24 mouse cellular contexts compared by ENCODE assay signal in the genomic region with DNA sequence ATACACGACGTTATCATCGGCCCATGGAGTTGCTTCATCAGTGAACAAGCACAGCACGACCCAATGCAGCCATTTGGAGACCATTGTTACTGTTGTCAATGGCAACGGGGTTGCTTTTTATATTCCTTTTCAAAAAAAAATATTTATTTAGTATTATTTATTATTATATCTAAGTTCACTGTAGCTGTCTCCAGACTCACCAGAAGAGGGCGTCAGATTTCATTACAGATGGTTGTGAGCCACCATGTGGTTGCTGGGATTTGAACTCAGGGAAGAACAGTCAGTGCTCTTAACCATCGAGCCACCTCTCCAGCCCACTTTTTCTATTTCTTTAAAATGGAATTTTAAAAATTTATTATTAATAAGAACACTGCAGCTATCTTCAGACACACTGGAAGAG. TPM values are rescaled to one million over a fixed set of nuclear protein-coding genes. Genes with fewer than 3 reads are reported as not detected.
DNase-seq lines count a peak whose midpoint lies in the region; ATAC-seq and TF ChIP-seq lines count a peak whose summit lies in the region.
"Had no signal": no experiment of that assay in that cellular context is flagged by ENCODE, and none has a peak within 500 bp of the region (broad histone marks: within the 10 kb centered on the region; RNA-seq: fewer than 3 reads in every experiment).

No protein-coding gene starts in this region.

- H3K4me1 ChIP-seq in heart, postnatal 0 days (ENCODE audit: control insufficient read depth, insufficient read depth), result 0 out of 2 replicates have a peak, but pooled peaks cover 8% of the 10 kb centered on the region
- peaks cover 5% of the 10 kb centered on the region; the same call in 1 of the 2 replicates for H3K4me1 ChIP-seq in midbrain, postnatal 0 days (ENCODE audit: insufficient read depth, low read length)
- peaks cover 8% of the 10 kb centered on the region for H3K4me1 ChIP-seq in midbrain, embryonic 10.5 days

- DNase-seq in heart, postnatal 0 days (ENCODE audit: low spot score), result no peak
- DNase-seq in heart, adult 9 months (ENCODE audit: low spot score in 2 of 2), result no peak
- DNase-seq in left cerebral cortex, adult 2 months (ENCODE audit: extremely low spot score in 1 of 2, low spot score in 2 of 2), result no peak
- no peak for DNase-seq in left cerebral cortex, adult 18-20 months (ENCODE audit: low spot score in 2 of 2)
- no peak for DNase-seq in midbrain, postnatal 0 days (ENCODE audit: low spot score)
- DNase-seq in midbrain, embryonic 10.5 days (ENCODE audit: low spot score), result no peak
- no peak for DNase-seq in layer of hippocampus, postnatal 14 days (ENCODE audit: low spot score in 2 of 2)
- DNase-seq: adrenal gland, postnatal 10 days; cerebellum, adult 11 months; cerebellum, adult 8-10 months; cerebellum, postnatal 14 days; embryo, embryonic 11 days; gastrocnemius, postnatal 36 days; heart, postnatal 10 days; heart, postnatal 4 days had no signal

- intact Hi-C loops in left cerebral cortex, adult 2 months (cut with DNase I), result no loop called here

- no peak overlapping the region for H3K4me3 ChIP-seq in heart, postnatal 0 days (ENCODE audit: low read depth, low read length)
- no peak overlapping the region for H3K4me3 ChIP-seq in left cerebral cortex, adult 2 months
- H3K4me3 ChIP-seq in midbrain, postnatal 0 days (ENCODE audit: low read depth, low read length), result no peak overlapping the region
- H3K4me3 ChIP-seq in midbrain, embryonic 10.5 days, result no peak overlapping the region
- H3K4me3 ChIP-seq: embryonic facial prominence, embryonic 15.5 days; erythroblast, embryonic 14.5 days; forebrain, embryonic 10.5 days; heart, embryonic 13.5 days; hindbrain, embryonic 12.5 days had no signal

- 0 out of 2 replicates have a peak, but pooled peaks have one; percentile 5 for TF ChIP-seq CTCF in heart, postnatal 0 days (IDR thresholded peaks at IDR 0.05; ENCODE audit: low read depth)
- peak; percentile 6; the same call in 1 of the 2 replicates for TF ChIP-seq CTCF in left cerebral cortex, adult 2 months (IDR thresholded peaks at IDR 0.05)
- 0 out of 2 replicates have a peak, but pooled peaks have one; percentile 16 for TF ChIP-seq CTCF in midbrain, postnatal 0 days (IDR thresholded peaks at IDR 0.05)

- no peak for TF ChIP-seq EP300 in heart, postnatal 0 days (IDR thresholded peaks at IDR 0.05; ENCODE audit: low read depth)

- 56% methylated on average over 7 of the region's 7 CpGs for WGBS in heart, postnatal 0 days
- 59% methylated on average over 7 of the region's 7 CpGs for WGBS in midbrain, postnatal 0 days
- 73% methylated on average over 7 of the region's 7 CpGs for WGBS in midbrain, embryonic 10.5 days

- H3K9ac ChIP-seq in heart, postnatal 0 days (replicated peaks; ENCODE audit: low read depth, low read length), result no peak overlapping the region
- no peak overlapping the region for H3K9ac ChIP-seq in midbrain, postnatal 0 days (replicated peaks; ENCODE audit: low read length, poor library complexity, severe bottlenecking)
- H3K9ac ChIP-seq: embryonic facial prominence, embryonic 15.5 days; heart, embryonic 13.5 days had no signal

- no peak overlapping the region for H3K27ac ChIP-seq in heart, postnatal 0 days (ENCODE audit: low read depth)
- H3K27ac ChIP-seq in left cerebral cortex, adult 2 months, result no peak overlapping the region
- no peak overlapping the region for H3K27ac ChIP-seq in midbrain, postnatal 0 days (ENCODE audit: low read depth, low read length)
- no peak overlapping the region for H3K27ac ChIP-seq in midbrain, embryonic 10.5 days (replicated peaks)
- H3K27ac ChIP-seq: embryonic facial prominence, embryonic 15.5 days; forebrain, embryonic 10.5 days; heart, embryonic 13.5 days; hindbrain, embryonic 12.5 days had no signal

- no peaks in the 10 kb centered on the region for H3K27me3 ChIP-seq in heart, postnatal 0 days (ENCODE audit: control insufficient read depth, insufficient read depth, low read length)
- H3K27me3 ChIP-seq in midbrain, postnatal 0 days (ENCODE audit: insufficient read depth, low read length), result no peaks in the 10 kb centered on the region
- peaks cover 38% of the 10 kb centered on the region for H3K27me3 ChIP-seq in midbrain, embryonic 10.5 days (ENCODE audit: low read depth, poor library complexity, severe bottlenecking)

- no peak overlapping the region for H3K4me2 ChIP-seq in heart, postnatal 0 days (ENCODE audit: low read depth, low read length)
- no peak overlapping the region for H3K4me2 ChIP-seq in midbrain, postnatal 0 days (ENCODE audit: low read depth, low read length, poor library complexity, severe bottlenecking)
- H3K4me2 ChIP-seq: embryonic facial prominence, embryonic 15.5 days; heart, embryonic 13.5 days; hindbrain, embryonic 12.5 days had no signal

- H3K9me3 ChIP-seq in heart, postnatal 0 days (replicated peaks; ENCODE audit: control insufficient read depth, low read length), result no peaks in the 10 kb centered on the region
- no peaks in the 10 kb centered on the region for H3K9me3 ChIP-seq in midbrain, postnatal 0 days (ENCODE audit: low read length)
- H3K9me3 ChIP-seq in midbrain, embryonic 10.5 days (replicated peaks), result no peaks in the 10 kb centered on the region
- H3K9me3 ChIP-seq: embryonic facial prominence, embryonic 15.5 days; forebrain, embryonic 10.5 days; heart, embryonic 13.5 days; hindbrain, embryonic 12.5 days had no signal

- H3K36me3 ChIP-seq in heart, postnatal 0 days (replicated peaks; ENCODE audit: control insufficient read depth, insufficient read depth, low read length), result no peaks in the 10 kb centered on the region
- no peaks in the 10 kb centered on the region for H3K36me3 ChIP-seq in midbrain, postnatal 0 days (ENCODE audit: insufficient read depth, low read length)
- H3K36me3 ChIP-seq in midbrain, embryonic 10.5 days, result no peaks in the 10 kb centered on the region
- H3K36me3 ChIP-seq: embryonic facial prominence, embryonic 15.5 days; forebrain, embryonic 10.5 days; G1E; heart, embryonic 13.5 days; hindbrain, embryonic 12.5 days had no signal

- ATAC-seq in heart, postnatal 0 days (ENCODE audit: insufficient read depth, low read depth), result no peak
- ATAC-seq in midbrain, postnatal 0 days (ENCODE audit: low FRiP score), result no peak
- ATAC-seq: forebrain, embryonic 14.5 days had no signal

RNA-seq across cellular contexts. Expression of a gene that starts 1.5 kb away (rescaled TPM):
- total RNA-seq in heart, postnatal 0 days (2014; rRNA removed; ENCODE audit: low replicate concordance), result 2.2 TPM in 1 of 2 replicates, not detected in the other
- polyA plus RNA-seq in heart, postnatal 0 days (2015; fragmentation: Nextera tagmentation; extraction: Ambion mirVana), result 2.3 and 2.7 TPM in 2 replicates
- 1 to 10 TPM; 5.9 to 7.4 TPM for total RNA-seq in left cerebral cortex, adult 2 months (2021)
- total RNA-seq in left cerebral cortex, adult 18-20 months (2021), result 1 to 10 TPM; 6.6 to 8.0 TPM
- not detected in 2 replicates for total RNA-seq in midbrain, postnatal 0 days (2014; rRNA removed)
- 0.83 and 1.1 TPM in 2 replicates for polyA plus RNA-seq in midbrain, postnatal 0 days (2015; fragmentation: Nextera tagmentation; extraction: Ambion mirVana)
- polyA plus RNA-seq in midbrain, embryonic 10.5 days (2016; fragmentation: Nextera tagmentation; extraction: Ambion mirVana), result 0.44 and 0.71 TPM in 2 replicates
- 1 to 10 TPM; 2.1 to 2.6 TPM for total RNA-seq in layer of hippocampus, postnatal 14 days (2021)
- total RNA-seq: common myeloid progenitor, adult 5-6 weeks; G1E had no signal
- polyA plus RNA-seq: erythroblast, embryonic 14.5 days had no signal

RNA-seq across cellular contexts. Expression of a gene that starts 9.8 kb away (rescaled TPM):
- 4.0 TPM in 1 of 2 replicates, not detected in the other for total RNA-seq in heart, postnatal 0 days (2014; rRNA removed; ENCODE audit: low replicate concordance)
- polyA plus RNA-seq in heart, postnatal 0 days (2015; fragmentation: Nextera tagmentation; extraction: Ambion mirVana), result 0.18 and 0.22 TPM in 2 replicates
- 1 to 10 TPM; 1.9 to 3.8 TPM for total RNA-seq in left cerebral cortex, adult 2 months (2021)
- total RNA-seq in left cerebral cortex, adult 18-20 months (2021), result 1 to 10 TPM; 2.4 to 2.9 TPM
- total RNA-seq in midbrain, postnatal 0 days (2014; rRNA removed), result 0.82 and 2.9 TPM in 2 replicates
- not detected in 2 replicates for polyA plus RNA-seq in midbrain, postnatal 0 days (2015; fragmentation: Nextera tagmentation; extraction: Ambion mirVana)
- polyA plus RNA-seq in midbrain, embryonic 10.5 days (2016; fragmentation: Nextera tagmentation; extraction: Ambion mirVana), result 0.07 TPM in 1 of 2 replicates, not detected in the other
- 1 to 10 TPM; 2.4 to 2.9 TPM for total RNA-seq in layer of hippocampus, postnatal 14 days (2021)
- total RNA-seq: common myeloid progenitor, adult 5-6 weeks had no signal
- polyA plus RNA-seq: embryonic facial prominence, embryonic 11.5 days; heart, embryonic 13.5 days; hindbrain, embryonic 12.5 days had no signal

RNA-seq across cellular contexts. Expression of a gene that starts 11.7 kb away (rescaled TPM):
- total RNA-seq in heart, postnatal 0 days (2014; rRNA removed; ENCODE audit: low replicate concordance), result 2,373 and 2,460 TPM in 2 replicates
- 1,975 and 1,990 TPM in 2 replicates for polyA plus RNA-seq in heart, postnatal 0 days (2015; fragmentation: Nextera tagmentation; extraction: Ambion mirVana)
- total RNA-seq in left cerebral cortex, adult 2 months (2021), result 100 to 1,000 TPM; 476 to 536 TPM
- 100 to 1,000 TPM; 517 to 561 TPM for total RNA-seq in left cerebral cortex, adult 18-20 months (2021)
- 863 and 928 TPM in 2 replicates for total RNA-seq in midbrain, postnatal 0 days (2014; rRNA removed)
- 1,039 and 1,193 TPM in 2 replicates for polyA plus RNA-seq in midbrain, postnatal 0 days (2015; fragmentation: Nextera tagmentation; extraction: Ambion mirVana)
- 2,246 and 2,347 TPM in 2 replicates for polyA plus RNA-seq in midbrain, embryonic 10.5 days (2016; fragmentation: Nextera tagmentation; extraction: Ambion mirVana)
- 100 to 1,000 TPM; 429 to 450 TPM for total RNA-seq in layer of hippocampus, postnatal 14 days (2021)

RNA-seq across cellular contexts. Expression of a gene that starts 16.4 kb away (rescaled TPM):
- 29.3 and 50.6 TPM in 2 replicates for total RNA-seq in heart, postnatal 0 days (2014; rRNA removed; ENCODE audit: low replicate concordance)
- 41.8 and 44.4 TPM in 2 replicates for polyA plus RNA-seq in heart, postnatal 0 days (2015; fragmentation: Nextera tagmentation; extraction: Ambion mirVana)
- 10 to 100 TPM; 68.2 to 71.0 TPM for total RNA-seq in left cerebral cortex, adult 2 months (2021)
- 10 to 100 TPM; 66.1 to 77.7 TPM for total RNA-seq in left cerebral cortex, adult 18-20 months (2021)
- total RNA-seq in midbrain, postnatal 0 days (2014; rRNA removed), result 68.0 and 88.1 TPM in 2 replicates
- 94.1 and 103 TPM in 2 replicates for polyA plus RNA-seq in midbrain, postnatal 0 days (2015; fragmentation: Nextera tagmentation; extraction: Ambion mirVana)
- polyA plus RNA-seq in midbrain, embryonic 10.5 days (2016; fragmentation: Nextera tagmentation; extraction: Ambion mirVana), result 184 and 191 TPM in 2 replicates
- total RNA-seq in layer of hippocampus, postnatal 14 days (2021), result 10 to 100 TPM; 57.1 to 57.8 TPM

RNA-seq across cellular contexts. Expression of a gene that starts 16.8 kb away (rescaled TPM):
- total RNA-seq in heart, postnatal 0 days (2014; rRNA removed; ENCODE audit: low replicate concordance), result 8.8 and 12.7 TPM in 2 replicates
- polyA plus RNA-seq in heart, postnatal 0 days (2015; fragmentation: Nextera tagmentation; extraction: Ambion mirVana), result 25.2 and 26.0 TPM in 2 replicates
- total RNA-seq in left cerebral cortex, adult 2 months (2021), result 10 to 100 TPM; 42.0 to 48.7 TPM
- 10 to 100 TPM; 46.8 to 53.3 TPM for total RNA-seq in left cerebral cortex, adult 18-20 months (2021)
- total RNA-seq in midbrain, postnatal 0 days (2014; rRNA removed), result 18.3 and 34.2 TPM in 2 replicates
- 61.5 and 64.3 TPM in 2 replicates for polyA plus RNA-seq in midbrain, postnatal 0 days (2015; fragmentation: Nextera tagmentation; extraction: Ambion mirVana)
- polyA plus RNA-seq in midbrain, embryonic 10.5 days (2016; fragmentation: Nextera tagmentation; extraction: Ambion mirVana), result 108 and 112 TPM in 2 replicates
- total RNA-seq in layer of hippocampus, postnatal 14 days (2021), result 10 to 100 TPM; 41.0 to 45.9 TPM
